Mouse (Mus musculus): ENCODE measurements at regions not wholly inside any gene's neighbourhood (a gene's known extent, or its start where the extent isn't known, plus 50 kb on each side); places are given as distances from the start of the nearest gene placed in this dataset.

DNA sequence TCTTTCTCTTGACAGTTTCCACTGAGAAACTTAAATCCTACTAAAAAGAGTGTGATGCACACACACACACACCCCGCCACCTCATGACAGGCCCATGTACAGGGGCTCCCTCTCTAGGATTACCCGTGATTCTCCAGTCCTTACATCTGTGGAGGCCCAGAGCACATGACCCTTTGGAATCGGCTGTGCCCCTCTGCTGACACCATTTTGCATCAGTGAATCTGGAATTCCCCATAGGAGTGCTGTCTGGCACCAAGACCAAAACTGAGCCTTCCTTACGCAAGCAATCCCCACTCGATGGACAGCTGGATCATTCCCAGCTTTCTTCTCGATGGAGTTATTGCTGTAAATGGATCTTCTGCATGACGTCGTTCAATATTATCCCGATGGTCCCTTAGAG is 180.3 kb downstream of the Tfap2c start:
- Histone ChIP-seq H3K36me3 (ENCODE audit: control insufficient read depth, insufficient read depth) (no peaks in the 10 kb centered on the region), H3K4me3 (no peak overlapping the region), H3K79me2 (ENCODE audit: control insufficient read depth, insufficient read depth) (no peaks in the 10 kb centered on the region), H3K4me2 (ENCODE audit: low read depth) (no peak overlapping the region), H3ac (ENCODE audit: control insufficient read depth, insufficient read length) (no peak overlapping the region), H3K27me3 (ENCODE audit: control insufficient read depth, insufficient read depth, insufficient read length) (no peaks in the 10 kb centered on the region)
- TF ChIP-seq REST (IDR thresholded peaks at IDR 0.05; ENCODE audit: insufficient read depth, insufficient read length), result no peak
- TF ChIP-seq TCF3 (IDR thresholded peaks at IDR 0.05; ENCODE audit: insufficient read length, low read depth), result no peak
- TF ChIP-seq TCF12 (IDR thresholded peaks at IDR 0.05; ENCODE audit: insufficient read depth, poor library complexity, severe bottlenecking), result no peak
- no peak for TF ChIP-seq POLR2AphosphoS2 (IDR thresholded peaks at IDR 0.05; ENCODE audit: insufficient read length, low read depth)
- no peak for TF ChIP-seq USF1 (IDR thresholded peaks at IDR 0.05; ENCODE audit: low read depth)
- TF ChIP-seq E2F4 (IDR thresholded peaks at IDR 0.05; ENCODE audit: insufficient read depth), result no peak
- TF ChIP-seq MYOG (IDR thresholded peaks at IDR 0.05; ENCODE audit: control insufficient read depth in 1 of 3, insufficient read depth in 1 of 3, insufficient read length in 2 of 3, low read depth in 2 of 3), result no peak
- no peak for TF ChIP-seq SRF (IDR thresholded peaks at IDR 0.05; ENCODE audit: control insufficient read depth, insufficient read length, low read depth)
- TF ChIP-seq MAX (IDR thresholded peaks at IDR 0.05; ENCODE audit: low read depth), result no peak
- no peak for TF ChIP-seq MYOD1 (IDR thresholded peaks at IDR 0.05; ENCODE audit: control insufficient read depth in 1 of 3, insufficient read length in 2 of 3, low read depth in 2 of 3)
- TF ChIP-seq POLR2A (IDR thresholded peaks at IDR 0.05; ENCODE audit: insufficient read length, low read depth), result no peak
- no peak for TF ChIP-seq CEBPB (IDR thresholded peaks at IDR 0.05; ENCODE audit: insufficient read depth, poor library complexity, severe bottlenecking)

DNA sequence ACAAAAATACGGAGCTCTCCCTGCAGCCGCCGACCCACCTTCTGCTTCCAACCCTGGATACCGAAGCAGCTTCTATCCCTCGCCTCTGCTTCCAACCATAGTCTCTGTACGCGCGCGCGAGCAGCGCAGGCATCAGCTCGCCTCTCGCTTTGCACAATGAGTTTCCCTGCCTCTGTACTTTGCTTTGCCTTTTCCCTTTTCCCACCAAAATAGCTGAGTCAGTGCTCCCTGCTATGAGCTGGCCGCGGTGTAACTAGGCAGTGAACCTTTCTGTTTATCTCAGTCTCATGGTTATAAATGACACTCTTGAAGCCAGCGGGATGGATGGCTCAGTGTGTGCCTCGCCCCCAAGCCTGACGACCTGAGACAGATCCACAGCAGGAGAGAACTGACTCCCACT is 182.0 kb downstream of the Tfap2c start:
- H3ac ChIP-seq (ENCODE audit: control insufficient read depth, insufficient read length), result no peak overlapping the region
- peak overlapping the region; percentile 12 for H3K4me2 ChIP-seq (ENCODE audit: low read depth)
- no peaks in the 10 kb centered on the region for H3K36me3 ChIP-seq (ENCODE audit: control insufficient read depth, insufficient read depth)
- H3K4me3 ChIP-seq, result no peak overlapping the region
- no peaks in the 10 kb centered on the region for H3K27me3 ChIP-seq (ENCODE audit: control insufficient read depth, insufficient read depth, insufficient read length)
- TF ChIP-seq MAX (IDR thresholded peaks at IDR 0.05; ENCODE audit: low read depth) (no peak), REST (IDR thresholded peaks at IDR 0.05; ENCODE audit: insufficient read depth, insufficient read length) (no peak), E2F4 (IDR thresholded peaks at IDR 0.05; ENCODE audit: insufficient read depth) (no peak), MYOG (IDR thresholded peaks at IDR 0.05; ENCODE audit: control insufficient read depth in 1 of 3, insufficient read depth in 1 of 3, insufficient read length in 2 of 3, low read depth in 2 of 3) (no peak), TCF12 (IDR thresholded peaks at IDR 0.05; ENCODE audit: insufficient read depth, poor library complexity, severe bottlenecking) (no peak), TCF3 (IDR thresholded peaks at IDR 0.05; ENCODE audit: insufficient read length, low read depth) (no peak), POLR2A (IDR thresholded peaks at IDR 0.05; ENCODE audit: insufficient read length, low read depth) (no peak), SRF (IDR thresholded peaks at IDR 0.05; ENCODE audit: control insufficient read depth, insufficient read length, low read depth) (no peak)
- no peaks in the 10 kb centered on the region for H3K79me2 ChIP-seq (ENCODE audit: control insufficient read depth, insufficient read depth)

DNA sequence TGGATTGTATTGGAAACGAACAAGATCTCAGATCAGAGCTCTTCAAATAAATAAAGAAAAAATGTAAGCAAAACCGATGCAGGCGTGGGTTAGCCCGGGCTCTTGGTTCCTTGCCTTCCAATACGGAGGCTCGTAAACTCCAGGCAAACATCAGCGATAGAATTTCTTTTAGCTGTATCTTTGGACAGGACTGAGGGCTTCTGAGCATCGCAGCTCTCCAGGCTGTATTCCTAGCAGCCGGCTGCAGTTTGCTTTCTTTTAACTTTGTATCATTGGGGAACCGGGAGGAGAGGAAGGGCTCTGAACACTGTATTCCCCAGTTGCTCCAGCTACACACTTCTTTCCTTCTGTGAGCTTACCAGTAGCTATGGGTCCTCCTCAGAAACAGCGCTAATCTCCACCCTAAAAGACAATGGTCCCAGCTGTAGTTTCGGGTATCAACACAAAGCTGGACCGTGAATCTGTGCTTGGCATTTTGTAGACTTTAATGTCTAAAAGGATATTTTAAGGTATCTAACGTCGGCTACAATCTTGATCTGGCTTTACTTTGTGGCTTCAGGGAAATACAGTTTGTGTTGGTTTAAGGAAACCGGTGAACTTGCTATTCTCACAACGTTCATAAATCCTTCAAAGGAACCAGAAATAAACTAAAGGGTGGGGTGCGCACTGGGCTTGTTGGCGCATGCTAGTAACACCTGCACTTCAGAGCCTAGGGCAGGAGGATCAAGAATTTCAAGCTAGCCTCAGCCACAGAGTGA is 183.2 kb downstream of the Tfap2c start:
- Histone ChIP-seq H3K4me2 (ENCODE audit: low read depth) (no peak overlapping the region), H3ac (ENCODE audit: control insufficient read depth, insufficient read length) (no peak overlapping the region), H3K79me2 (ENCODE audit: control insufficient read depth, insufficient read depth) (no peaks in the 10 kb centered on the region), H3K36me3 (ENCODE audit: control insufficient read depth, insufficient read depth) (no peaks in the 10 kb centered on the region), H3K27me3 (ENCODE audit: control insufficient read depth, insufficient read depth, insufficient read length) (no peaks in the 10 kb centered on the region), H3K4me3 (no peak overlapping the region)
- no peak for TF ChIP-seq USF1 (IDR thresholded peaks at IDR 0.05; ENCODE audit: low read depth)
- no peak for TF ChIP-seq MYOD1 (IDR thresholded peaks at IDR 0.05; ENCODE audit: control insufficient read depth in 1 of 3, insufficient read length in 2 of 3, low read depth in 2 of 3)
- no peak for TF ChIP-seq MAX (IDR thresholded peaks at IDR 0.05; ENCODE audit: low read depth)

DNA sequence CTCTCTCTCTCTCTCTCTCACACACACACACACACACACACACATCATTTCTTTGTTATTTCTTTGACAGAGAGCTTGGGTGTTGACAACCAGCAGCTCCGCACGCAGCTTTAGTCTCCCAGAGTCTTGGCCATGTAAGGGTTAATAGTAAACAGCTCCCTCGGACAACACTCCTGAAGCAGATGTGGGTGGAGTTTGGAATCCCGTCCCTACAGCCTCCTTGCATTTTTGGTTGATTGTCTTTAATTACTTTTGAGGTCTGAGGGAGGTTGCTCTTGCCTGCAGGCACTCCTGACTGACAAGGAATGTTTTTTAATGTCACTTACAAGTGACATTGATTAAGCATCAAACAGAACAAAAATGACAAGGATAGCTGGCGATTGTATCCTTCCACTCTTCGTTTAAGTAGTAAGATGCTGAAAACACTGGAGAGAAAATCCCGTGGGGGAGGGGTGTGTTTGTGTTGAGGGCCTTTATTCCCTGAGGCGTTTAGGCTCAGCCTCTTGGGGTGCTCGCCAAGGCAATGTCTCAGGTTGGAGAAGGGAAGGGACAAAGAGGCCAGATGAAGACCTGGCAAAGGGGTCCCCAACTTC is 184.1 kb downstream of the Tfap2c start:
- no peaks in the 10 kb centered on the region for H3K27me3 ChIP-seq (ENCODE audit: control insufficient read depth, insufficient read depth, insufficient read length)

More for the DNA sequence above, 184.1 kb downstream of the Tfap2c start:
- no peak overlapping the region for H3K4me3 ChIP-seq
- H3ac ChIP-seq (ENCODE audit: control insufficient read depth, insufficient read length), result no peak overlapping the region
- H3K79me2 ChIP-seq (ENCODE audit: control insufficient read depth, insufficient read depth), result no peaks in the 10 kb centered on the region
- no peak overlapping the region for H3K4me2 ChIP-seq (ENCODE audit: low read depth)
- TF ChIP-seq MYOG (IDR thresholded peaks at IDR 0.05; ENCODE audit: control insufficient read depth in 1 of 3, insufficient read depth in 1 of 3, insufficient read length in 2 of 3, low read depth in 2 of 3), result no peak
- TF ChIP-seq TCF3 (IDR thresholded peaks at IDR 0.05; ENCODE audit: insufficient read length, low read depth), result no peak
- no peak for TF ChIP-seq TCF12 (IDR thresholded peaks at IDR 0.05; ENCODE audit: insufficient read depth, poor library complexity, severe bottlenecking)
- TF ChIP-seq POLR2A (IDR thresholded peaks at IDR 0.05; ENCODE audit: insufficient read length, low read depth), result no peak
- no peak for TF ChIP-seq MAX (IDR thresholded peaks at IDR 0.05; ENCODE audit: low read depth)
- TF ChIP-seq SRF (IDR thresholded peaks at IDR 0.05; ENCODE audit: control insufficient read depth, insufficient read length, low read depth), result no peak
- TF ChIP-seq E2F4 (IDR thresholded peaks at IDR 0.05; ENCODE audit: insufficient read depth), result no peak
- TF ChIP-seq CEBPB (IDR thresholded peaks at IDR 0.05; ENCODE audit: insufficient read depth, poor library complexity, severe bottlenecking), result no peak
- TF ChIP-seq POLR2AphosphoS2 (IDR thresholded peaks at IDR 0.05; ENCODE audit: insufficient read length, low read depth), result no peak
- no peak for TF ChIP-seq MYOD1 (IDR thresholded peaks at IDR 0.05; ENCODE audit: control insufficient read depth in 1 of 3, insufficient read length in 2 of 3, low read depth in 2 of 3)
- TF ChIP-seq USF1 (IDR thresholded peaks at IDR 0.05; ENCODE audit: low read depth), result no peak
- no peaks in the 10 kb centered on the region for H3K36me3 ChIP-seq (ENCODE audit: control insufficient read depth, insufficient read depth)
